Mouse (Mus musculus): ENCODE results near the gene Crmp1. TPM values are rescaled to one million over a fixed set of nuclear protein-coding genes. Genes with fewer than 3 reads are reported as not detected.

The Crmp1 gene
- polyA plus RNA-seq, 1 experiment from 2014 or later = 241 TPM

- ATAC-seq (replicated peaks; ENCODE audit: low FRiP score) = no peak
- Histone ChIP-seq H3K27me3 (ENCODE audit: control insufficient read depth, insufficient read depth, low read length) (no peaks in the 10 kb centered on the region), H3K4me2 (ENCODE audit: low read depth, low read length, severe bottlenecking) (no peak overlapping the region), H3K36me3 (ENCODE audit: control insufficient read depth, insufficient read depth, low read length) (no peaks in the 10 kb centered on the region), H3K27ac (ENCODE audit: low read depth, low read length) (no peak overlapping the region), H3K4me3 (ENCODE audit: low read depth, low read length) (no peak overlapping the region), H3K9ac (ENCODE audit: low read length) (no peak overlapping the region), H3K4me1 (replicated peaks; ENCODE audit: control insufficient read depth, insufficient read depth, low read length) (no peaks in the 10 kb centered on the region), H3K9me3 (ENCODE audit: control insufficient read depth, low read length) (no peaks in the 10 kb centered on the region)
- WGBS = 62% methylated on average over 2 of the region's 2 CpGs
- DNase-seq (ENCODE audit: low spot score) = no peak
These were observed 35.4 kb upstream of the Crmp1 start for GRCm38 (mm10) chr5:37206364-37206763.

- Histone ChIP-seq H3K4me1 (replicated peaks; ENCODE audit: control insufficient read depth, insufficient read depth, low read length) (no peaks in the 10 kb centered on the region), H3K27me3 (ENCODE audit: control insufficient read depth, insufficient read depth, low read length) (no peaks in the 10 kb centered on the region), H3K4me3 (ENCODE audit: low read depth, low read length) (no peak overlapping the region), H3K9ac (ENCODE audit: low read length) (no peak overlapping the region), H3K9me3 (ENCODE audit: control insufficient read depth, low read length) (no peaks in the 10 kb centered on the region), H3K4me2 (ENCODE audit: low read depth, low read length, severe bottlenecking) (no peak overlapping the region), H3K27ac (ENCODE audit: low read depth, low read length) (no peak overlapping the region), H3K36me3 (ENCODE audit: control insufficient read depth, insufficient read depth, low read length) (no peaks in the 10 kb centered on the region)
- DNase-seq (ENCODE audit: low spot score) (no peak), ATAC-seq (replicated peaks; ENCODE audit: low FRiP score) (no peak)
- 93% methylated on average over 9 of the region's 9 CpGs for WGBS
These were observed 28.6 kb upstream of the Crmp1 start for GRCm38 (mm10) chr5:37212938-37213708.

- no peak overlapping the region for H3K4me3 ChIP-seq (ENCODE audit: low read depth, low read length)
- H3K4me1 ChIP-seq (replicated peaks; ENCODE audit: control insufficient read depth, insufficient read depth, low read length) = no peaks in the 10 kb centered on the region
- no peak for DNase-seq (ENCODE audit: low spot score)
- no peaks in the 10 kb centered on the region for H3K9me3 ChIP-seq (ENCODE audit: control insufficient read depth, low read length)
- H3K27me3 ChIP-seq (ENCODE audit: control insufficient read depth, insufficient read depth, low read length) = no peaks in the 10 kb centered on the region
- 78% methylated on average over 4 of the region's 4 CpGs for WGBS
- H3K36me3 ChIP-seq (ENCODE audit: control insufficient read depth, insufficient read depth, low read length) = no peaks in the 10 kb centered on the region
- ATAC-seq (replicated peaks; ENCODE audit: low FRiP score) = no peak
- no peak overlapping the region for H3K27ac ChIP-seq (ENCODE audit: low read depth, low read length)
- H3K9ac ChIP-seq (ENCODE audit: low read length) = no peak overlapping the region
- no peak overlapping the region for H3K4me2 ChIP-seq (ENCODE audit: low read depth, low read length, severe bottlenecking)
These were observed 28.0 kb upstream of the Crmp1 start for GRCm38 (mm10) chr5:37213709-37214103.

- no peaks in the 10 kb centered on the region for H3K27me3 ChIP-seq (ENCODE audit: control insufficient read depth, insufficient read depth, low read length)
- WGBS = 89% methylated on average over 6 of the region's 6 CpGs
- H3K9ac ChIP-seq (ENCODE audit: low read length) = no peak overlapping the region
- no peak overlapping the region for H3K4me3 ChIP-seq (ENCODE audit: low read depth, low read length)
- H3K36me3 ChIP-seq (ENCODE audit: control insufficient read depth, insufficient read depth, low read length) = no peaks in the 10 kb centered on the region
- DNase-seq (ENCODE audit: low spot score) (no peak), ATAC-seq (replicated peaks; ENCODE audit: low FRiP score) (no peak)
- H3K4me1 ChIP-seq (replicated peaks; ENCODE audit: control insufficient read depth, insufficient read depth, low read length) = no peaks in the 10 kb centered on the region
- no peaks in the 10 kb centered on the region for H3K9me3 ChIP-seq (ENCODE audit: control insufficient read depth, low read length)
- no peak overlapping the region for H3K27ac ChIP-seq (ENCODE audit: low read depth, low read length)
- no peak overlapping the region for H3K4me2 ChIP-seq (ENCODE audit: low read depth, low read length, severe bottlenecking)
These were observed 27.1 kb upstream of the Crmp1 start for GRCm38 (mm10) chr5:37214614-37215013.

- H3K4me3 ChIP-seq (ENCODE audit: low read depth, low read length) = no peak overlapping the region
- no peak overlapping the region for H3K27ac ChIP-seq (ENCODE audit: low read depth, low read length)
- no peak for DNase-seq (ENCODE audit: low spot score)
- H3K4me1 ChIP-seq (replicated peaks; ENCODE audit: control insufficient read depth, insufficient read depth, low read length) = no peaks in the 10 kb centered on the region
- no peaks in the 10 kb centered on the region for H3K27me3 ChIP-seq (ENCODE audit: control insufficient read depth, insufficient read depth, low read length)
- no peaks in the 10 kb centered on the region for H3K36me3 ChIP-seq (ENCODE audit: control insufficient read depth, insufficient read depth, low read length)
- no peak overlapping the region for H3K9ac ChIP-seq (ENCODE audit: low read length)
- 92% methylated on average over 7 of the region's 7 CpGs for WGBS
- no peaks in the 10 kb centered on the region for H3K9me3 ChIP-seq (ENCODE audit: control insufficient read depth, low read length)
- ATAC-seq (replicated peaks; ENCODE audit: low FRiP score) = no peak
- H3K4me2 ChIP-seq (ENCODE audit: low read depth, low read length, severe bottlenecking) = no peak overlapping the region
These were observed 26.5 kb upstream of the Crmp1 start for GRCm38 (mm10) chr5:37215276-37215675.

GRCm38 (mm10) chr5:37219615-37220014 lies 22.1 kb upstream of the Crmp1 start:
- Histone ChIP-seq H3K9me3 (ENCODE audit: control insufficient read depth, low read length) (no peaks in the 10 kb centered on the region), H3K27ac (ENCODE audit: low read depth, low read length) (no peak overlapping the region), H3K4me1 (replicated peaks; ENCODE audit: control insufficient read depth, insufficient read depth, low read length) (no peaks in the 10 kb centered on the region), H3K36me3 (ENCODE audit: control insufficient read depth, insufficient read depth, low read length) (no peaks in the 10 kb centered on the region), H3K4me3 (ENCODE audit: low read depth, low read length) (no peak overlapping the region), H3K4me2 (ENCODE audit: low read depth, low read length, severe bottlenecking) (no peak overlapping the region), H3K27me3 (ENCODE audit: control insufficient read depth, insufficient read depth, low read length) (no peaks in the 10 kb centered on the region), H3K9ac (ENCODE audit: low read length) (no peak overlapping the region)
- no peak for DNase-seq (ENCODE audit: low spot score)
- ATAC-seq (replicated peaks; ENCODE audit: low FRiP score) = no peak
- WGBS = 51% methylated on average over 5 of the region's 5 CpGs

- Histone ChIP-seq H3K4me1 (replicated peaks; ENCODE audit: control insufficient read depth, insufficient read depth, low read length) (no peaks in the 10 kb centered on the region), H3K36me3 (ENCODE audit: control insufficient read depth, insufficient read depth, low read length) (no peaks in the 10 kb centered on the region), H3K27me3 (ENCODE audit: control insufficient read depth, insufficient read depth, low read length) (no peaks in the 10 kb centered on the region), H3K27ac (ENCODE audit: low read depth, low read length) (no peak overlapping the region), H3K9me3 (ENCODE audit: control insufficient read depth, low read length) (no peaks in the 10 kb centered on the region), H3K4me3 (ENCODE audit: low read depth, low read length) (no peak overlapping the region), H3K9ac (ENCODE audit: low read length) (no peak overlapping the region), H3K4me2 (ENCODE audit: low read depth, low read length, severe bottlenecking) (no peak overlapping the region)
- no peak for DNase-seq (ENCODE audit: low spot score)
- no peak for ATAC-seq (replicated peaks; ENCODE audit: low FRiP score)
- WGBS = 84% methylated on average over 5 of the region's 5 CpGs
These were observed 21.2 kb upstream of the Crmp1 start for GRCm38 (mm10) chr5:37220575-37220974.

- Histone ChIP-seq H3K4me2 (ENCODE audit: low read depth, low read length, severe bottlenecking) (no peak overlapping the region), H3K9ac (ENCODE audit: low read length) (no peak overlapping the region), H3K36me3 (ENCODE audit: control insufficient read depth, insufficient read depth, low read length) (no peaks in the 10 kb centered on the region), H3K4me1 (replicated peaks; ENCODE audit: control insufficient read depth, insufficient read depth, low read length) (no peaks in the 10 kb centered on the region), H3K27me3 (ENCODE audit: control insufficient read depth, insufficient read depth, low read length) (no peaks in the 10 kb centered on the region), H3K4me3 (ENCODE audit: low read depth, low read length) (no peak overlapping the region), H3K27ac (ENCODE audit: low read depth, low read length) (no peak overlapping the region), H3K9me3 (ENCODE audit: control insufficient read depth, low read length) (no peaks in the 10 kb centered on the region)
- DNase-seq (ENCODE audit: low spot score) = no peak
- WGBS = 56% methylated on average over 6 of the region's 6 CpGs
- ATAC-seq (replicated peaks; ENCODE audit: low FRiP score) = 0 out of 2 replicates have a peak, but pooled peaks have one; percentile 33
These were observed 20.2 kb upstream of the Crmp1 start for GRCm38 (mm10) chr5:37221563-37221962.

- no peak overlapping the region for H3K4me3 ChIP-seq (ENCODE audit: low read depth, low read length)
- no peaks in the 10 kb centered on the region for H3K4me1 ChIP-seq (replicated peaks; ENCODE audit: control insufficient read depth, insufficient read depth, low read length)
- H3K27me3 ChIP-seq (ENCODE audit: control insufficient read depth, insufficient read depth, low read length) = no peaks in the 10 kb centered on the region
- no peak overlapping the region for H3K4me2 ChIP-seq (ENCODE audit: low read depth, low read length, severe bottlenecking)
- WGBS = 57% methylated on average over 8 of the region's 8 CpGs
- DNase-seq (ENCODE audit: low spot score) (no peak), ATAC-seq (replicated peaks; ENCODE audit: low FRiP score) (no peak)
- H3K27ac ChIP-seq (ENCODE audit: low read depth, low read length) = no peak overlapping the region
- no peak overlapping the region for H3K9ac ChIP-seq (ENCODE audit: low read length)
- H3K9me3 ChIP-seq (ENCODE audit: control insufficient read depth, low read length) = no peaks in the 10 kb centered on the region
- H3K36me3 ChIP-seq (ENCODE audit: control insufficient read depth, insufficient read depth, low read length) = no peaks in the 10 kb centered on the region
These were observed 19.4 kb upstream of the Crmp1 start for GRCm38 (mm10) chr5:37222316-37222715.

All from forebrain, embryonic 11.5 days (tissue).